Mouse (Mus musculus) C2C12 (cell line): Measurements from ENCODE around the gene Ap3d1. TPM values are rescaled to one million over a fixed set of nuclear protein-coding genes. Genes with fewer than 3 reads are reported as not detected.

Experiments used
- H3K27me3 ChIP-seq: one replicate; pipeline ENCODE4 v1.6.1; 2011; ENCODE audit not compliant: control insufficient read depth, insufficient read depth, insufficient read length
- H3K36me3 ChIP-seq: one replicate; pipeline ENCODE4 v1.6.1; 2011; ENCODE audit not compliant: control insufficient read depth, insufficient read depth
- H3K4me3 ChIP-seq: one replicate; pipeline ENCODE4 v1.5.1; 2011; ENCODE audit warnings: mild to moderate bottlenecking, control low read depth; ENCODE audit not compliant: poor library complexity, insufficient read depth, severe bottlenecking
- H3K79me2 ChIP-seq: one replicate; pipeline ENCODE4 v1.6.1; 2011; ENCODE audit not compliant: control insufficient read depth, insufficient read depth
- H3K79me3 ChIP-seq: one replicate; pipeline ENCODE4 v1.6.1; 2011; ENCODE audit warnings: low read depth, control low read depth
- H3ac ChIP-seq: one replicate; pipeline ENCODE3; 2011; ENCODE audit warnings: low read depth; ENCODE audit not compliant: control insufficient read depth, insufficient read length
- CEBPB ChIP-seq: IDR thresholded peaks from one replicate; pipeline ENCODE4 v1.6.1; 2011; ENCODE audit warnings: low read depth, mild to moderate bottlenecking, control low read depth, moderate library complexity
- CTCF ChIP-seq: IDR thresholded peaks from one replicate; pipeline ENCODE4 v1.5.1; 2011; ENCODE audit not compliant: control insufficient read depth, insufficient read depth, insufficient read length
- FOSL1 ChIP-seq: IDR thresholded peaks from one replicate; pipeline ENCODE4 v1.8.0; 2011; ENCODE audit warnings: mild to moderate bottlenecking, low read length; ENCODE audit not compliant: poor library complexity, insufficient read depth, severe bottlenecking
- MAX ChIP-seq: IDR thresholded peaks from one replicate; pipeline ENCODE4 v1.6.1; 2011; ENCODE audit warnings: mild to moderate bottlenecking, control low read depth
- MYOD1 ChIP-seq: IDR thresholded peaks from one replicate; pipeline ENCODE4 v1.6.1; 2011; ENCODE audit warnings: low read depth; ENCODE audit not compliant: control insufficient read depth, insufficient read length
- MYOG ChIP-seq: IDR thresholded peaks from one replicate; pipeline ENCODE4 v1.6.1; 2011; ENCODE audit not compliant: control insufficient read depth, insufficient read length; ENCODE audit errors: extremely low read depth
- USF1 ChIP-seq: IDR thresholded peaks from one replicate; pipeline ENCODE4 v1.6.1; 2011; ENCODE audit warnings: low read depth, mild to moderate bottlenecking, control low read depth, moderate library complexity
- polyA plus RNA-seq: library from polyadenylated mRNA; unstranded; fragments of >200 nt; fragmentation: generic; extraction: Trizol; gene quantifications from one replicate; pipeline ENCODE4 v1.2.1, GENCODE M21; 2012; ENCODE audit warnings: missing spikeins

Gene Ap3d1
- polyA plus RNA-seq, 1 experiment = 51.3 TPM

- Histone ChIP-seq H3K79me2 (peaks cover 26% of the 10 kb centered on the region), H3K36me3 (no peaks in the 10 kb centered on the region), H3K27me3 (no peaks in the 10 kb centered on the region), H3ac (no peak overlapping the region), H3K4me3 (no peak overlapping the region), H3K79me3 (peaks cover 7% of the 10 kb centered on the region)
- TF ChIP-seq MYOG (no peak), CTCF (no peak), MAX (no peak), FOSL1 (no peak), CEBPB (no peak), USF1 (no peak), MYOD1 (no peak)
Measured at GRCm38 (mm10) chr10:80658194-80658840, 83.7 kb downstream of the Ap3d1 start.

Other genes with a start within 250 kb of the Ap3d1 start
- not detected for gene Onecut3, start 247.4 kb downstream of the Ap3d1 start, polyA plus RNA-seq
- 0.13 TPM for gene Atp8b3, start 203.1 kb downstream of the Ap3d1 start, polyA plus RNA-seq
- gene Rexo1, start 180.7 kb downstream of the Ap3d1 start, polyA plus RNA-seq = 23.0 TPM
- gene Klf16, start 164.9 kb downstream of the Ap3d1 start, polyA plus RNA-seq = 21.0 TPM
- gene Abhd17a, start 151.9 kb downstream of the Ap3d1 start, polyA plus RNA-seq = 103 TPM
- 119 TPM for gene Scamp4, start 139.4 kb downstream of the Ap3d1 start, polyA plus RNA-seq
- gene Adat3, start 139.4 kb downstream of the Ap3d1 start, polyA plus RNA-seq = 11.1 TPM
- 1.0 TPM for gene Gm49322, start 136.2 kb downstream of the Ap3d1 start, polyA plus RNA-seq
- 165 TPM for gene Csnk1g2, start 119.4 kb downstream of the Ap3d1 start, polyA plus RNA-seq
- 53.8 TPM for gene Btbd2, start 85.2 kb downstream of the Ap3d1 start, polyA plus RNA-seq
- gene Mknk2, start 64.2 kb downstream of the Ap3d1 start, polyA plus RNA-seq = 61.4 TPM
- gene Mob3a, start 40.3 kb downstream of the Ap3d1 start, polyA plus RNA-seq = 34.2 TPM
- gene Izumo4, start 40.1 kb downstream of the Ap3d1 start, polyA plus RNA-seq = 0.43 TPM
- gene Dot1l, start 12.9 kb upstream of the Ap3d1 start, polyA plus RNA-seq = 19.1 TPM
- gene Sf3a2, start 55.9 kb upstream of the Ap3d1 start, polyA plus RNA-seq = 106 TPM
- 74.8 TPM for gene Plekhj1, start 56.4 kb upstream of the Ap3d1 start, polyA plus RNA-seq
- gene Amh, start 63.0 kb upstream of the Ap3d1 start, polyA plus RNA-seq = 0.87 TPM
- 29.2 TPM for gene Jsrp1, start 71.2 kb upstream of the Ap3d1 start, polyA plus RNA-seq
- gene Oaz1, start 84.4 kb upstream of the Ap3d1 start, polyA plus RNA-seq = 1,494 TPM
- 0.05 TPM for gene Lingo3, start 101.8 kb upstream of the Ap3d1 start, polyA plus RNA-seq
- gene Lsm7, start 112.9 kb upstream of the Ap3d1 start, polyA plus RNA-seq = 297 TPM
- 31.2 TPM for gene Sppl2b, start 113.0 kb upstream of the Ap3d1 start, polyA plus RNA-seq
- 0.02 TPM for gene Tmprss9, start 129.6 kb upstream of the Ap3d1 start, polyA plus RNA-seq
- 263 TPM for gene Timm13, start 158.7 kb upstream of the Ap3d1 start, polyA plus RNA-seq
- gene Lmnb2, start 176.0 kb upstream of the Ap3d1 start, polyA plus RNA-seq = 66.4 TPM
- 37.2 TPM for gene Gadd45b, start 187.8 kb upstream of the Ap3d1 start, polyA plus RNA-seq